Mouse (Mus musculus): ENCODE data around the gene Lalba. TPM values are rescaled to one million over a fixed set of nuclear protein-coding genes. Genes with fewer than 3 reads are reported as not detected.
"Not testable (repeated sequence)": the region's sequence is repeated elsewhere in the genome, so short reads cannot be mapped to it uniquely, and the experiment has no call there.

The Lalba gene
- under 1 TPM in 1 of 2 experiments, not detected in 1; 0.39 TPM for total RNA-seq (2021)
- long read RNA-seq, experiment 1: 0 reads
- long read RNA-seq, experiment 2: 0 reads

GRCm38 (mm10) chr15:98482701-98483100 is at the start of gene Lalba:
Gene Lalba (minus strand): TSS chr15:98482721.
- DNase-seq: no peak

GRCm38 (mm10) chr15:98532281-98532680 is 49.8 kb upstream of the Lalba start:
- DNase-seq: peak; percentile 42

DNA sequence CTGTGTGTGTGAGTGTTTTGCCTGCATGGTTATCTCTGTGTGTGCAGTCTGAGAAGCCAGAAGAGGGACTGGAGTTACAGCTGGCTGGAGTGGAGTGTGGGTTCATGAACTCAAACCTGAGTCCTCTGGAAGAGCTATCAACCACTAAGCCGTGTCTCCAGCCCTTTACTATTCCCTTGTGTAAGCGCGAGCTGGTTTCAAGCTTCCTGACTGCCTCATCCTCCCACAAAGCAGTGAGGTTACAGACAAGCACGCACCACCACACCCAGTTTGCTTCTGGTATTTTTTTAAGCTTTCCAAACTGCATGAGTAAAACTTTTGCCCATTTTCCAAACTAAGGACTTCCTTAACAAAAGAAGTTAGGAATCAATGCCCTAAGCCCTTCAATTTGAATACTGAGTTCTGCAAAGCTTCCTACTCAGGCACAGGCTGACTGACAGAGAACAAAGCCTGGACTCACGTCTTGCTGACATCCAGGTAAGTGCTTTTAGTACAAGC is 45.6 kb upstream of the Lalba start:
- no peak for DNase-seq

- no peak for DNase-seq
Observed at GRCm38 (mm10) chr15:98527056-98527771, 44.7 kb upstream of the Lalba start.

- no peak for DNase-seq
Observed at GRCm38 (mm10) chr15:98526057-98526456, 43.5 kb upstream of the Lalba start.

DNA sequence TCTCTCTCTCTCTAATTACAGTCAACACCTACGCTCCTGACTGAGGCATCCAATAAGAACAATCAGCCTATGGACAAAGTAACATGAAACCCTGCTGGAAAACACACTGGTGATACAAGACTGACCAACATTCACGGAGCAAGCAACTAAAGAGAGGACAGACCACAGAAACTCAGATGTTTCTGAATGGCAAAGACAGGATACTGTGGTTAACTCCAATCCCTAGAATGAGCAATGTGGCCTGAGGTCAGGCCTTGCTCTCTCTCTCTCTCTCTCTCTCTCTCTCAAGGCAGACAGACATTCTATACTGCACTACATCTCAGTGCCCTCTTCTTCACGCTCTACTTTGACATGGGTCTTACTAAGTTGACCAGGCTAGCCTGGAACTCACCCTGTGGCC is 38.7 kb upstream of the Lalba start:
- no peak for DNase-seq

GRCm38 (mm10) chr15:98517380-98518355 is 35.1 kb upstream of the Lalba start:
- DNase-seq: peak; percentile 79

DNA sequence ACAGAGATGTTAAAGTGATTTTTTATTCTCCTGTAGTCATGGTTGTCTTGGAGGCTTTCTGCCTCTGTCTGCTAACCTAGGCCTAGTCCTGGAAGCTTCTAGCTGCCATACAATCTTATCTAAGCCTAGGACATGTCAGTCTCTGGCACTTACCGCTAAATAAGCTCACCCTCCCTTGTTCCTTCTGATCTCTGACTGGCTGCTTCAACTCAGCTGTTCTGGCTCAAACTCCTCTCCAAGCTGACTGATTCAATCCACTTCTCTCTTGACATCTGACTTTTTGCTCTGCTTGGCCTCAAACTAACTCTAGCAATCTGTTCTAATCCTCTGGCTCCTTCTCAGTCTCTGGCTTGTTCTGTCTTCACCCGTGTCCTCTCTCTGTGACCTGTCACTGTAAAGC is 32.3 kb upstream of the Lalba start:
- not testable (repeated sequence) for DNase-seq

GRCm38 (mm10) chr15:98514146-98514545 is 31.6 kb upstream of the Lalba start:
- no peak for DNase-seq

GRCm38 (mm10) chr15:98513676-98514075 is 31.2 kb upstream of the Lalba start:
- not testable (repeated sequence) for DNase-seq

DNA sequence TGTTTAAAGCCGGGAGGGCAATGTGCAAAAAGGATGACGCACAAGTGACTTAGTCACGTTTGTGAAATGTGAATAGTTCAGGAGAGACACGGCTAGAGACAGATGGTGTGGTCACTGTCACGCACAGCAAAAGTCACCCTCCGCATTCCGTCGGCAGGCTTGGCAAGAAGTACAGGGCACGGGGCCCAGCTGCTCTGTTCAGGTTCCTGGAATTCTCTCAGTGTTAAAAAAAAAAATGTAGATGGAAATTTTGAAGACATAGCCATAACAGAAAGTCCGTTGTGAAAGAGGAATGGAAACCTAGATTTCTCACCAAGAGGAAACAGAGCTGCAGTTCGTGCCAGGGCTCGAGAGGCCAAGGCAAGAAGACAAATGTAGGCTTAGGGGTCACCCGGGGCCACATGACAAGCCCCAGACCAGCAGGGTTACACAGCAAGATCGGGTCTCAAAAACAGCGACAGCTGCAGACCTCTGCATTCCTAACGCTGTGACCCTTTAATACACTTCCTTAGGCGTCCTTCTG is 30.3 kb upstream of the Lalba start:
- DNase-seq: peak; percentile 67

- no peak for DNase-seq
Observed at GRCm38 (mm10) chr15:98512232-98512631, 29.7 kb upstream of the Lalba start.

DNA sequence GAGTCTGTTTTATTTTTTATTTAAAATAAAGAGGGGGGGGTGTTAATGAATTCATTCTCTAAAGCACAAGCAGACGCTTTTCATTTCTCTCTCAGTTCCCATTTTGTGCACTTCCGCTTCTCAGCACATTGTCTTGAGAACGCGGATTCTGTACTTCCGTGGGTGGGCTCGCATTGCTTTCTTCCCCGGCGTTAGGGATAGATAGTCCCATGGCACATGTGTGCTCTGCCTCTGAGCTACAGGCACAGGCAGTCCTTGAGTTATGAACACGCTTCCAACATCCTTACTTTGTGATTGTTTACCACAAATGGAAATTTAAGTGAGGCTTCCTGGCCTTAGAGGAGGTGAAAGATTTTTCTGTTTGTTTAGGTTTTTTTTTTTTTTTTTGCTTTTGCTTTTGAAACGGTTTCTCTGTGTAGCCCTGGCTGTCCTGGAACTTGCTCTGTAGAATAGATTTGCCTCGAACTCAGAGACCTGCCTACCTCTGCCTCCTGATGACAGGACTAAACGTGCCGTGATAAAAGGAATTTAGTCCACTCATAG is 28.9 kb upstream of the Lalba start:
- no peak for DNase-seq

- peak; percentile 87 for DNase-seq
Observed at GRCm38 (mm10) chr15:98510438-98511385, 28.2 kb upstream of the Lalba start.

- DNase-seq: no peak
Observed at GRCm38 (mm10) chr15:98509387-98509786, 26.9 kb upstream of the Lalba start.

DNA sequence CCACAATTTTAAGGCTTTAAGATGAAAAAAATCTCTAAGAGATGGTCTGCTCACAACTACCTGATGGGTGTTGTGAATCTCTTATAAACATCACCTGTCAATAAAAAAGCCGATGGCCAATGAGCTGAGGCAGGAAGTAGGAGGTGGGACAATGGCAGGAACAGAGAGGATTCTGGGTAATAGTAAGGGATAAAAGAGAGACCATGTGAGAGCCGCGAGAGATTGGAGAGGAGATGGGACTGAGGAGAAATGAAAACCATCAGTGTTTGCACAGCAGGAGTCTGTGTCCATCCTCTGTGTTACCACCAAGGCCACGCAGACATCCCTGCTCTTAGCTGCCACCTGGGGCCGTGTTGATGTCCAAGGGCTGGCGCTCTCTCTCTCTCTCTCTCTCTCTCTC is 24.8 kb upstream of the Lalba start:
- DNase-seq: no peak

GRCm38 (mm10) chr15:98506253-98506957 is 23.9 kb upstream of the Lalba start:
- no peak for DNase-seq

GRCm38 (mm10) chr15:98504514-98504913 is 22.0 kb upstream of the Lalba start:
- DNase-seq: peak; percentile 85

GRCm38 (mm10) chr15:98503317-98503716 is 20.8 kb upstream of the Lalba start:
- no peak for DNase-seq

- no peak for DNase-seq
Observed at GRCm38 (mm10) chr15:98497631-98498030, 15.1 kb upstream of the Lalba start.

DNA sequence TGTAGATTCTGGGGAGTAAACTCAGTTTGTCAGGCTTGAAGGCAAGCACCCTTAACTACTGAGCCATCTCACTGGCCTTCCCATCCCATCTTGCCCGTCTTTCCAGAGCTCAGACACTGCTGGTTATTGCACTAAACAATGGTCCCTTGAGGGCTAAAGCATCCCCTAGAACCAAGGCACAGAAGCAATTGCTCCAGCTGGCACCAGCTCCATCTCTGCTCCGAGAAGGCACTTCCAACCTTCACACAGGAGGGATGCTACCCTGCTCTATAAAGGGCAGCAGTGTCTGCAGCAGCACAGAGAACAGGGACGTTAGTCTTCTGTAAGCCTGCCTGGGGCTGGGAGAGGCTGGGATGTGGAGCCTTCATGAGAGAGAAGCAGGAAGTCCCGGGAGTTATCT is 9.6 kb upstream of the Lalba start, which contains the start of gene Olfr279:
Gene Olfr279 (plus strand): TSS at position 301 of the 400 bp plus-strand sequence.
- no peak for DNase-seq
